10 mouse cellular contexts compared by ENCODE assay signal in the genomic region with DNA sequence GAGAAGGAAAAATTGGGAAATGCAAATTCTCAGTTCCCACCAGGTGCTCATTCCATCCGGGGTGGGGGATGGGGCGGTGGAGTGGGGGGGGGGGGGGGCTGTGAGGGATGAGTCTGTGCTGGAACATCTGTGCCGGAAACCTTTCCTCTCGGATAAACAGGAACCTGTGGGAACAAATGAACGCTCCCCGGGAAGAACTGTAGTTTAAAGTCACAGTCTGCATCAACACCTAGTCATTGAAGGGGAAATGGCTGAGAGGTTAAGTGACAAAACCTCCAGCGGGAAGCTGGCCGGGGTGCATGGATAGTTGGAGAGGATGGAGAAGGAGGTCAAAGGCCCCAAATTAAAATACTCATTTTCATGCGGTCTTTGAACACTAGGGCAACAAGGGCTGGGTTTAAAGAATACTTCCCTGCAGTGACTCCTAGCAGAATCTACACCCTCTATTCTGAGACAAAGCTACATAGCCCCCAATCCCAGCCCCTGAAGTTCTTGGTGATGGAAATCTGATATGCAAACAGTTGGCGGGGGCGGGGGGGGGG. TPM values are rescaled to one million over a fixed set of nuclear protein-coding genes. Genes with fewer than 3 reads are reported as not detected.
DNase-seq lines count a peak whose midpoint lies in the region; ATAC-seq and TF ChIP-seq lines count a peak whose summit lies in the region.
"Had no signal": no experiment of that assay in that cellular context is flagged by ENCODE, and none has a peak within 500 bp of the region (broad histone marks: within the 10 kb centered on the region; RNA-seq: fewer than 3 reads in every experiment).

No protein-coding gene starts in this region.

- 6% methylated on average over 11 of the region's 11 CpGs for WGBS in kidney, postnatal 0 days
- 10% methylated on average over 11 of the region's 11 CpGs for WGBS in heart, embryonic 16.5 days
- 6% methylated on average over 11 of the region's 11 CpGs for WGBS in midbrain, embryonic 12.5 days

- DNase-seq in kidney, postnatal 0 days (ENCODE audit: low spot score): no peak
- no peak for DNase-seq in kidney, postnatal 25 days
- DNase-seq in cerebellum, postnatal 25 days: peak; percentile 12 to 19
- no peak for DNase-seq in testis, postnatal 10 days (ENCODE audit: low spot score)
- no peak for DNase-seq in left cerebral cortex, adult 11 months (ENCODE audit: low spot score)
- no peak for DNase-seq in spleen, postnatal 10 days (ENCODE audit: low spot score in 2 of 2)

- TF ChIP-seq CTCF in kidney, postnatal 0 days (IDR thresholded peaks at IDR 0.05; ENCODE audit: low read depth): no peak

- no peaks in the 10 kb centered on the region for H3K9me3 ChIP-seq in kidney, postnatal 0 days (replicated peaks; ENCODE audit: low read length)
- no peaks in the 10 kb centered on the region for H3K9me3 ChIP-seq in heart, embryonic 16.5 days (replicated peaks; ENCODE audit: control insufficient read depth, low read length)
- no peaks in the 10 kb centered on the region for H3K9me3 ChIP-seq in midbrain, embryonic 12.5 days
- H3K9me3 ChIP-seq: limb, embryonic 15.5 days had no signal

- no peak overlapping the region for H3K4me3 ChIP-seq in kidney, postnatal 0 days (replicated peaks; ENCODE audit: low read depth, low read length)
- no peak overlapping the region for H3K4me3 ChIP-seq in heart, embryonic 16.5 days (ENCODE audit: low read length)
- H3K4me3 ChIP-seq in midbrain, embryonic 12.5 days: no peak overlapping the region
- H3K4me3 ChIP-seq: limb, embryonic 15.5 days had no signal

- H3K4me1 ChIP-seq in kidney, postnatal 0 days (replicated peaks; ENCODE audit: insufficient read depth, low read length): no peaks in the 10 kb centered on the region
- H3K4me1 ChIP-seq in heart, embryonic 16.5 days (ENCODE audit: control insufficient read depth, insufficient read depth, low read length): 0 out of 2 replicates have a peak, but pooled peaks cover 2% of the 10 kb centered on the region
- H3K4me1 ChIP-seq in midbrain, embryonic 12.5 days: peaks cover 10% of the 10 kb centered on the region; the same call in 1 of the 2 replicates

- peak overlapping the region; percentile 41; the same call in 1 of the 2 replicates for H3K4me2 ChIP-seq in kidney, postnatal 0 days (ENCODE audit: low read length)
- H3K4me2 ChIP-seq in heart, embryonic 16.5 days (ENCODE audit: low read depth, low read length): peak overlapping the region; percentile 59; the same call in 1 of the 2 replicates
- H3K4me2 ChIP-seq in midbrain, embryonic 12.5 days (replicated peaks): peak overlapping the region; percentile 43

- H3K9ac ChIP-seq in kidney, postnatal 0 days (ENCODE audit: low read depth, low read length): no peak overlapping the region
- H3K9ac ChIP-seq in heart, embryonic 16.5 days (ENCODE audit: low read length): no peak overlapping the region
- no peak overlapping the region for H3K9ac ChIP-seq in midbrain, embryonic 12.5 days (replicated peaks)
- H3K9ac ChIP-seq: limb, embryonic 15.5 days had no signal

- H3K27ac ChIP-seq in kidney, postnatal 0 days: no peak overlapping the region
- H3K27ac ChIP-seq in heart, embryonic 16.5 days (ENCODE audit: low read length): no peak overlapping the region
- H3K27ac ChIP-seq in midbrain, embryonic 12.5 days (replicated peaks): no peak overlapping the region
- H3K27ac ChIP-seq: limb, embryonic 15.5 days had no signal

- ATAC-seq in kidney, postnatal 0 days (replicated peaks; ENCODE audit: low FRiP score, low read depth): no peak
- ATAC-seq in heart, embryonic 16.5 days (replicated peaks; ENCODE audit: extremely low read depth, insufficient read depth, low FRiP score): no peak
- no peak for ATAC-seq in midbrain, embryonic 12.5 days (ENCODE audit: low FRiP score, low read depth)

- no peaks in the 10 kb centered on the region for H3K27me3 ChIP-seq in kidney, postnatal 0 days (ENCODE audit: insufficient read depth, low read length)
- no peaks in the 10 kb centered on the region for H3K27me3 ChIP-seq in heart, embryonic 16.5 days (ENCODE audit: control insufficient read depth, insufficient read depth, low read length)
- H3K27me3 ChIP-seq in midbrain, embryonic 12.5 days: no peaks in the 10 kb centered on the region
- H3K27me3 ChIP-seq: limb, embryonic 15.5 days had no signal

- H3K36me3 ChIP-seq in kidney, postnatal 0 days (ENCODE audit: insufficient read depth, low read length): no peaks in the 10 kb centered on the region
- no peaks in the 10 kb centered on the region for H3K36me3 ChIP-seq in heart, embryonic 16.5 days (ENCODE audit: control insufficient read depth, insufficient read depth)
- H3K36me3 ChIP-seq in midbrain, embryonic 12.5 days: no peaks in the 10 kb centered on the region
- H3K36me3 ChIP-seq: limb, embryonic 15.5 days had no signal

RNA-seq across cellular contexts. Expression of a gene that starts 10.0 kb away (rescaled TPM):
- polyA plus RNA-seq in kidney, postnatal 0 days (2015; fragmentation: Nextera tagmentation; extraction: Ambion mirVana): not detected in 2 replicates
- not detected in 2 replicates for polyA plus RNA-seq in heart, embryonic 16.5 days (2015; fragmentation: Nextera tagmentation; extraction: Ambion mirVana)
- polyA plus RNA-seq in midbrain, embryonic 12.5 days (2016; fragmentation: Nextera tagmentation; extraction: Ambion mirVana): not detected in 2 replicates
- polyA plus RNA-seq: gonadal fat pad, adult 2 months; limb, embryonic 15.5 days had no signal

RNA-seq across cellular contexts. Expression of a gene that starts 23.8 kb away (rescaled TPM):
- 3.7 and 3.8 TPM in 2 replicates for polyA plus RNA-seq in kidney, postnatal 0 days (2015; fragmentation: Nextera tagmentation; extraction: Ambion mirVana)
- 1.3 and 1.8 TPM in 2 replicates for polyA plus RNA-seq in heart, embryonic 16.5 days (2015; fragmentation: Nextera tagmentation; extraction: Ambion mirVana)
- 0.63 and 1.1 TPM in 2 replicates for polyA plus RNA-seq in midbrain, embryonic 12.5 days (2016; fragmentation: Nextera tagmentation; extraction: Ambion mirVana)

RNA-seq across cellular contexts. Expression of a gene that starts 30.4 kb away (rescaled TPM):
- 63.0 and 64.0 TPM in 2 replicates for polyA plus RNA-seq in kidney, postnatal 0 days (2015; fragmentation: Nextera tagmentation; extraction: Ambion mirVana)
- 46.8 and 50.9 TPM in 2 replicates for polyA plus RNA-seq in heart, embryonic 16.5 days (2015; fragmentation: Nextera tagmentation; extraction: Ambion mirVana)
- polyA plus RNA-seq in midbrain, embryonic 12.5 days (2016; fragmentation: Nextera tagmentation; extraction: Ambion mirVana): 25.4 and 27.1 TPM in 2 replicates

RNA-seq across cellular contexts. Expression of a gene that starts 30.7 kb away (rescaled TPM):
- 19.0 and 21.9 TPM in 2 replicates for polyA plus RNA-seq in kidney, postnatal 0 days (2015; fragmentation: Nextera tagmentation; extraction: Ambion mirVana)
- polyA plus RNA-seq in heart, embryonic 16.5 days (2015; fragmentation: Nextera tagmentation; extraction: Ambion mirVana): 15.9 and 20.1 TPM in 2 replicates
- polyA plus RNA-seq in midbrain, embryonic 12.5 days (2016; fragmentation: Nextera tagmentation; extraction: Ambion mirVana): 28.6 and 28.8 TPM in 2 replicates

Comparison
In these comparisons a context has a peak if more than half of its experiments do, and no peak if none do; other contexts are left out.
1. DNase-seq: peak in cerebellum, postnatal 25 days (2 of 2); none in kidney, postnatal 0 days (single experiment), kidney, postnatal 25 days (0 of 2), testis, postnatal 10 days (single experiment), left cerebral cortex, adult 11 months (single experiment) and spleen, postnatal 10 days (0 of 2).
2. Peak in every context shown above with its lines, with median percentiles within 50 percentile points of each other: H3K4me2 ChIP-seq.